Mouse (Mus musculus): Measurements from ENCODE around the gene Tmem183a. TPM values are rescaled to one million over a fixed set of nuclear protein-coding genes. Genes with fewer than 3 reads are reported as not detected.

The Tmem183a gene
- polyA plus RNA-seq, 1 experiment: 85.2 TPM

GRCm38 (mm10) chr1:134381795-134382625 is 20.2 kb upstream of the Tmem183a start:
- Histone ChIP-seq H3K36me3 (ENCODE audit: control insufficient read depth, insufficient read depth) (no peaks in the 10 kb centered on the region), H3K79me2 (ENCODE audit: control insufficient read depth, insufficient read depth) (no peaks in the 10 kb centered on the region), H3K4me3 (ENCODE audit: insufficient read depth, poor library complexity, severe bottlenecking) (no peak overlapping the region), H3ac (ENCODE audit: control insufficient read depth, insufficient read length, low read depth) (no peak overlapping the region), H3K79me3 (ENCODE audit: low read depth) (no peaks in the 10 kb centered on the region), H3K27me3 (ENCODE audit: control insufficient read depth, insufficient read depth, insufficient read length) (no peaks in the 10 kb centered on the region)
- TF ChIP-seq USF1 (IDR thresholded peaks at IDR 0.05; ENCODE audit: low read depth) (no peak), MYOG (IDR thresholded peaks at IDR 0.05; ENCODE audit: control insufficient read depth, extremely low read depth, insufficient read length) (no peak), FOSL1 (IDR thresholded peaks at IDR 0.05; ENCODE audit: insufficient read depth, low read length, poor library complexity, severe bottlenecking) (no peak), MYOD1 (IDR thresholded peaks at IDR 0.05; ENCODE audit: control insufficient read depth, insufficient read length, low read depth) (no peak), CEBPB (IDR thresholded peaks at IDR 0.05; ENCODE audit: low read depth) (no peak), MAX (IDR thresholded peaks at IDR 0.05) (no peak), CTCF (IDR thresholded peaks at IDR 0.05; ENCODE audit: control insufficient read depth, insufficient read depth, insufficient read length) (no peak)

GRCm38 (mm10) chr1:134381051-134381450 is 19.3 kb upstream of the Tmem183a start:
- no peak overlapping the region for H3K4me3 ChIP-seq (ENCODE audit: insufficient read depth, poor library complexity, severe bottlenecking)
- H3ac ChIP-seq (ENCODE audit: control insufficient read depth, insufficient read length, low read depth): no peak overlapping the region
- no peaks in the 10 kb centered on the region for H3K27me3 ChIP-seq (ENCODE audit: control insufficient read depth, insufficient read depth, insufficient read length)
- H3K36me3 ChIP-seq (ENCODE audit: control insufficient read depth, insufficient read depth): no peaks in the 10 kb centered on the region
- TF ChIP-seq MYOG (IDR thresholded peaks at IDR 0.05; ENCODE audit: control insufficient read depth, extremely low read depth, insufficient read length): no peak
- TF ChIP-seq CEBPB (IDR thresholded peaks at IDR 0.05; ENCODE audit: low read depth): no peak
- no peak for TF ChIP-seq FOSL1 (IDR thresholded peaks at IDR 0.05; ENCODE audit: insufficient read depth, low read length, poor library complexity, severe bottlenecking)
- no peak for TF ChIP-seq CTCF (IDR thresholded peaks at IDR 0.05; ENCODE audit: control insufficient read depth, insufficient read depth, insufficient read length)
- TF ChIP-seq MAX (IDR thresholded peaks at IDR 0.05): no peak
- TF ChIP-seq USF1 (IDR thresholded peaks at IDR 0.05; ENCODE audit: low read depth): no peak
- TF ChIP-seq MYOD1 (IDR thresholded peaks at IDR 0.05; ENCODE audit: control insufficient read depth, insufficient read length, low read depth): no peak
- H3K79me3 ChIP-seq (ENCODE audit: low read depth): no peaks in the 10 kb centered on the region
- H3K79me2 ChIP-seq (ENCODE audit: control insufficient read depth, insufficient read depth): no peaks in the 10 kb centered on the region

GRCm38 (mm10) chr1:134374124-134374523 is 12.3 kb upstream of the Tmem183a start:
- Histone ChIP-seq H3K27me3 (ENCODE audit: control insufficient read depth, insufficient read depth, insufficient read length) (no peaks in the 10 kb centered on the region), H3K4me3 (ENCODE audit: insufficient read depth, poor library complexity, severe bottlenecking) (no peak overlapping the region), H3K36me3 (ENCODE audit: control insufficient read depth, insufficient read depth) (no peaks in the 10 kb centered on the region), H3K79me2 (ENCODE audit: control insufficient read depth, insufficient read depth) (no peaks in the 10 kb centered on the region), H3ac (ENCODE audit: control insufficient read depth, insufficient read length, low read depth) (no peak overlapping the region), H3K79me3 (ENCODE audit: low read depth) (no peaks in the 10 kb centered on the region)
- TF ChIP-seq CTCF (IDR thresholded peaks at IDR 0.05; ENCODE audit: control insufficient read depth, insufficient read depth, insufficient read length) (no peak), MYOD1 (IDR thresholded peaks at IDR 0.05; ENCODE audit: control insufficient read depth, insufficient read length, low read depth) (peak; percentile 68)

GRCm38 (mm10) chr1:134368777-134369337 is 7.1 kb upstream of the Tmem183a start:
- no peaks in the 10 kb centered on the region for H3K27me3 ChIP-seq (ENCODE audit: control insufficient read depth, insufficient read depth, insufficient read length)
- H3ac ChIP-seq (ENCODE audit: control insufficient read depth, insufficient read length, low read depth): no peak overlapping the region
- H3K4me3 ChIP-seq (ENCODE audit: insufficient read depth, poor library complexity, severe bottlenecking): no peak overlapping the region
- H3K36me3 ChIP-seq (ENCODE audit: control insufficient read depth, insufficient read depth): no peaks in the 10 kb centered on the region
- TF ChIP-seq MAX (IDR thresholded peaks at IDR 0.05): no peak
- no peak for TF ChIP-seq CTCF (IDR thresholded peaks at IDR 0.05; ENCODE audit: control insufficient read depth, insufficient read depth, insufficient read length)
- TF ChIP-seq FOSL1 (IDR thresholded peaks at IDR 0.05; ENCODE audit: insufficient read depth, low read length, poor library complexity, severe bottlenecking): no peak
- no peak for TF ChIP-seq USF1 (IDR thresholded peaks at IDR 0.05; ENCODE audit: low read depth)
- TF ChIP-seq MYOG (IDR thresholded peaks at IDR 0.05; ENCODE audit: control insufficient read depth, extremely low read depth, insufficient read length): no peak
- TF ChIP-seq MYOD1 (IDR thresholded peaks at IDR 0.05; ENCODE audit: control insufficient read depth, insufficient read length, low read depth): no peak
- no peak for TF ChIP-seq CEBPB (IDR thresholded peaks at IDR 0.05; ENCODE audit: low read depth)
- H3K79me3 ChIP-seq (ENCODE audit: low read depth): no peaks in the 10 kb centered on the region
- H3K79me2 ChIP-seq (ENCODE audit: control insufficient read depth, insufficient read depth): no peaks in the 10 kb centered on the region

GRCm38 (mm10) chr1:134365491-134365890 is 3.7 kb upstream of the Tmem183a start:
- Histone ChIP-seq H3K27me3 (ENCODE audit: control insufficient read depth, insufficient read depth, insufficient read length) (no peaks in the 10 kb centered on the region), H3K79me3 (ENCODE audit: low read depth) (peaks cover 10% of the 10 kb centered on the region), H3K4me3 (ENCODE audit: insufficient read depth, poor library complexity, severe bottlenecking) (no peak overlapping the region), H3ac (ENCODE audit: control insufficient read depth, insufficient read length, low read depth) (no peak overlapping the region), H3K36me3 (ENCODE audit: control insufficient read depth, insufficient read depth) (peaks cover 2% of the 10 kb centered on the region), H3K79me2 (ENCODE audit: control insufficient read depth, insufficient read depth) (peaks cover 12% of the 10 kb centered on the region)
- TF ChIP-seq USF1 (IDR thresholded peaks at IDR 0.05; ENCODE audit: low read depth): no peak
- no peak for TF ChIP-seq MYOG (IDR thresholded peaks at IDR 0.05; ENCODE audit: control insufficient read depth, extremely low read depth, insufficient read length)
- no peak for TF ChIP-seq FOSL1 (IDR thresholded peaks at IDR 0.05; ENCODE audit: insufficient read depth, low read length, poor library complexity, severe bottlenecking)
- TF ChIP-seq CEBPB (IDR thresholded peaks at IDR 0.05; ENCODE audit: low read depth): no peak
- TF ChIP-seq MYOD1 (IDR thresholded peaks at IDR 0.05; ENCODE audit: control insufficient read depth, insufficient read length, low read depth): no peak
- no peak for TF ChIP-seq CTCF (IDR thresholded peaks at IDR 0.05; ENCODE audit: control insufficient read depth, insufficient read depth, insufficient read length)
- no peak for TF ChIP-seq MAX (IDR thresholded peaks at IDR 0.05)

Measured in C2C12 (cell line).